Mouse (Mus musculus) neural tube, embryonic 13.5 days (tissue): ENCODE data around the gene Ndrg4. TPM values are rescaled to one million over a fixed set of nuclear protein-coding genes. Genes with fewer than 3 reads are reported as not detected.

Experiments used
- ATAC-seq: fragments of 200-750 bp; cut with Nextera tagmentation; 2 replicates; pipeline ENCODE4 v1.8.0; 2017; ENCODE audit warnings: low read depth, mild to moderate bottlenecking, moderate TSS enrichment, moderate library complexity
- H3K27ac ChIP-seq: fragments of 300-500 bp; sonication (generic); replicated peaks from 2 replicates; pipeline ENCODE4 v1.5.1; 2015; ENCODE audit warnings: moderate library complexity, mild to moderate bottlenecking, inconsistent platforms
- H3K27me3 ChIP-seq: fragments of 300-500 bp; sonication (generic); 2 replicates; pipeline ENCODE4 v1.6.1; 2015; ENCODE audit warnings: mild to moderate bottlenecking, inconsistent platforms
- H3K36me3 ChIP-seq: fragments of 300-500 bp; sonication (generic); 2 replicates; pipeline ENCODE4 v1.6.1; 2015; ENCODE audit warnings: mild to moderate bottlenecking, inconsistent platforms
- H3K4me1 ChIP-seq: fragments of 300-500 bp; sonication (generic); replicated peaks from 2 replicates; pipeline ENCODE4 v1.6.1; 2015; ENCODE audit warnings: inconsistent platforms
- H3K4me2 ChIP-seq: fragments of 300-500 bp; sonication (generic); 2 replicates; pipeline ENCODE4 v1.6.1; 2015; ENCODE audit warnings: inconsistent platforms, mild to moderate bottlenecking, moderate library complexity
- H3K4me3 ChIP-seq: fragments of 300-500 bp; sonication (generic); 2 replicates; pipeline ENCODE4 v1.5.1; 2015; ENCODE audit warnings: mild to moderate bottlenecking, inconsistent platforms
- H3K9ac ChIP-seq: fragments of 300-500 bp; sonication (generic); 2 replicates; pipeline ENCODE4 v1.6.1; 2015; ENCODE audit warnings: moderate library complexity, mild to moderate bottlenecking, inconsistent platforms
- H3K9me3 ChIP-seq: fragments of 300-500 bp; sonication (generic); 2 replicates; pipeline ENCODE4 v1.6.1; 2016; ENCODE audit warnings: inconsistent platforms
- WGBS: fragments of 180-500 bp; shearing (Covaris S2); methylation state at CpG from one replicate; pipeline ENCODE4 v1.1.7; 2015; 5-methylcytosine and 5-hydroxymethylcytosine counted together
- microRNA-seq: library from miRNA; unstranded; fragments of <30 nt; microRNA quantifications from one replicate; pipeline ENCODE4, GENCODE M21; 2016
- polyA plus RNA-seq: library from polyadenylated mRNA; unstranded; fragments of >200 nt; fragmentation: Nextera tagmentation; extraction: Ambion mirVana; gene quantifications from 2 replicates; pipeline ENCODE4 v1.2.1, GENCODE M21; 2015

The Ndrg4 gene
- polyA plus RNA-seq, 1 experiment from 2014 or later, result 275 TPM

- Histone ChIP-seq H3K4me1 (no peaks in the 10 kb centered on the region), H3K27ac (no peak overlapping the region), H3K9ac (no peak overlapping the region), H3K4me3 (no peak overlapping the region), H3K27me3 (no peaks in the 10 kb centered on the region), H3K9me3 (no peaks in the 10 kb centered on the region), H3K4me2 (no peak overlapping the region), H3K36me3 (peaks cover 77% of the 10 kb centered on the region)
- ATAC-seq, result no peak
- 100% methylated on average over 1 of the region's 1 CpGs for WGBS
Observed at GRCm38 (mm10) chr8:95751924-95752323, 75.1 kb downstream of the Ndrg4 start.

- H3K4me1 ChIP-seq, result no peaks in the 10 kb centered on the region
- no peak overlapping the region for H3K27ac ChIP-seq
- H3K27me3 ChIP-seq, result no peaks in the 10 kb centered on the region
- H3K4me2 ChIP-seq, result no peak overlapping the region
- no peak for ATAC-seq
- WGBS, result 92% methylated on average over 6 of the region's 6 CpGs
- no peak overlapping the region for H3K4me3 ChIP-seq
- H3K36me3 ChIP-seq, result peaks cover 82% of the 10 kb centered on the region
- H3K9ac ChIP-seq, result no peak overlapping the region
- no peaks in the 10 kb centered on the region for H3K9me3 ChIP-seq
Observed at GRCm38 (mm10) chr8:95760323-95760722, 83.5 kb downstream of the Ndrg4 start.

DNA sequence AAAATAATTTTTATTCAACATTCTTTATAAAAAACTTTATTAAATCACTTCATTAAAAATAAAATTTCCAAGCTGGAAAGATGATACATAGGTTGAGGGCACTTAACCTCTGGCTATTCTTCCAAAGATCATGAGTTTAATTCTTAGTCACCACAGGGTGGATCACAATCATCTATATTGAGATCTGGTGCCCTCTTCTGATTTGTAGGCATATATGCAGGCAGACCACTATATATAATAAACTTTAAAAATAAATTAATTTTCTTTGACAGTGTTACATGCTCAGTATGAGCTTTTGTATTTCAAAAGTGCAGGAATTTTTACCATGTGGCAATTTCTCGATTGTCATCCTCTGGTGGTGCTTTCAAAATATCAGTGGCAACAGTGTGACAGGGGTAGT lies 87.4 kb downstream of the Ndrg4 start:
- H3K4me3 ChIP-seq, result no peak overlapping the region
- H3K36me3 ChIP-seq, result peaks cover 89% of the 10 kb centered on the region
- no peak overlapping the region for H3K4me2 ChIP-seq
- H3K9me3 ChIP-seq, result no peaks in the 10 kb centered on the region
- H3K4me1 ChIP-seq, result no peaks in the 10 kb centered on the region
- 92% methylated on average over 1 of the region's 1 CpGs for WGBS
- H3K9ac ChIP-seq, result no peak overlapping the region
- no peak for ATAC-seq
- no peaks in the 10 kb centered on the region for H3K27me3 ChIP-seq
- no peak overlapping the region for H3K27ac ChIP-seq

Small RNA genes lying within 50 kb of the gene (microRNA-seq; reads per million reads assigned to microRNA genes)
- gene Mir7073, result 0.89 reads per million

Other genes starting within 250 kb of the Ndrg4 start
- gene Cfap20, start 242.1 kb upstream of the Ndrg4 start, polyA plus RNA-seq, result 124 and 128 TPM in 2 replicates
- 8.0 and 8.6 TPM in 2 replicates for gene Csnk2a2, start 186.9 kb upstream of the Ndrg4 start, polyA plus RNA-seq
- gene Ccdc113, start 142.9 kb upstream of the Ndrg4 start, polyA plus RNA-seq, result 0.54 and 1.5 TPM in 2 replicates
- gene Prss54, start 100.6 kb upstream of the Ndrg4 start, polyA plus RNA-seq, result not detected in 2 replicates
- 8.1 and 8.8 TPM in 2 replicates for gene Gins3, start 43.5 kb upstream of the Ndrg4 start, polyA plus RNA-seq
- 20.1 and 24.3 TPM in 2 replicates for gene Setd6, start 38.9 kb downstream of the Ndrg4 start, polyA plus RNA-seq
- gene Cnot1, start 130.5 kb downstream of the Ndrg4 start, polyA plus RNA-seq, result 42.9 and 43.9 TPM in 2 replicates
- 284 and 330 TPM in 2 replicates for gene Sap18b, start 148.4 kb downstream of the Ndrg4 start, polyA plus RNA-seq
- gene Slc38a7, start 176.6 kb downstream of the Ndrg4 start, polyA plus RNA-seq, result 22.0 and 22.5 TPM in 2 replicates
- 196 and 201 TPM in 2 replicates for gene Got2, start 211.6 kb downstream of the Ndrg4 start, polyA plus RNA-seq